Mouse (Mus musculus) kidney, adult 2 months (tissue): Measurements from ENCODE around the gene Gsk3a.

Experiments used
- CTCF ChIP-seq: fragments of 200-500 bp; conservative IDR thresholded peaks from 2 replicates; pipeline ENCODE4 v1.5.1; 2011; ENCODE audit warnings: low read depth, mild to moderate bottlenecking, control low read depth, low read length, moderate library complexity, mixed read lengths; ENCODE audit not compliant: insufficient read depth, insufficient read length
- POLR2A ChIP-seq: fragments of 200-500 bp; IDR thresholded peaks from one replicate; pipeline ENCODE4 v1.6.1; 2011; ENCODE audit warnings: low read depth, low read length, control low read depth

DNA sequence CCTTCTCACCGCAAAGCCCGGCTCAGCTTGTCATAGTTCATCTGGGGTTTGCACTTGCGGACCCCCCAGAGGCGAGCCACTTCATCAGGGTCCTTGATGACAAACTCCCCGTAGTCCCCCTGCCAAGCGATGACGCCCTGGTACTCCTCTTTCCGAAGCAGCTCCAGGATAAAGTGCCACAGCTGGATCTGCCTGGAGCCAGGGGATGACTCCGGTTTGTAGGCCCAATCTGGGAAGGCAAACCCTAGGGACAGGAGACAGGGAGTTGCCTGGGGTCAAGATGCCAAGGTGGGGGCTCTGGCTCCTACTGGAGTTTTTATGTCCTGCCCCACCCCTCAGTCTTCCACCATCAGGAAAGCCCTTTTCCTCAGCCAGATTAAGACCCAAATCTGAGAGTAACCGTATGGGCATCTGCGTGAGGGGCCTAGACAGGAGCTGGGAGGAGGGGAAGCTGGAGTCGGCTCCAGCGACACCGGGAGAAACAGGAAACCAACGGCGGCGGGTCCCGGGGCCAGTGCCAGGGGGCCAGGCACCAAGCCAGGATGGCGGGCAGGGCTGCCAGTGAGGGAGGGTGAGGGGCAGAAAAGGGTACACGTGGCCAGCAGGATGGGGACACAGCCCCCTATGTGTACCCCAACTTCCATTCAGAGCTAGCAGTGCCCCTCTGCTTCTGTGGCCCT is 8.6 kb upstream of the Gsk3a start:
- TF ChIP-seq CTCF: no peak
- no peak for TF ChIP-seq POLR2A
